Comparison of ENCODE assay signal across 9 mouse cellular contexts in genomic region chr4:43983181-43983580, GRCm38 (mm10). TPM values are rescaled to one million over a fixed set of nuclear protein-coding genes. Genes with fewer than 3 reads are reported as not detected.
DNase-seq lines count a peak whose midpoint lies in the region; ATAC-seq and TF ChIP-seq lines count a peak whose summit lies in the region.
"Had no signal": no experiment of that assay in that cellular context is flagged by ENCODE, and none has a peak within 500 bp of the region (broad histone marks: within the 10 kb centered on the region; RNA-seq: fewer than 3 reads in every experiment).

Ccin (plus strand) TSS chr4:43983483.

- peaks cover 7% of the 10 kb centered on the region for H3K27me3 ChIP-seq in erythroblast, embryonic 14.5 days (ENCODE audit: control insufficient read depth)
- H3K27me3 ChIP-seq in E14TG2a.4 (ENCODE audit: insufficient read depth, low read length): peaks cover 35% of the 10 kb centered on the region
- H3K27me3 ChIP-seq in hindbrain, embryonic 10.5 days (ENCODE audit: insufficient read depth, poor library complexity, severe bottlenecking): peaks cover 38% of the 10 kb centered on the region
- peaks cover 78% of the 10 kb centered on the region for H3K27me3 ChIP-seq in midbrain, embryonic 10.5 days (ENCODE audit: low read depth, poor library complexity, severe bottlenecking)
- no peaks in the 10 kb centered on the region for H3K27me3 ChIP-seq in thymus, adult 2 months (ENCODE audit: control insufficient read depth, insufficient read depth, low read length)

- no peak for ATAC-seq in erythroblast, adult 5-6 weeks (replicated peaks; ENCODE audit: low FRiP score, poor library complexity, severe bottlenecking)

- H3K4me1 ChIP-seq in erythroblast, embryonic 14.5 days (ENCODE audit: control insufficient read depth): peaks cover 14% of the 10 kb centered on the region
- H3K4me1 ChIP-seq in E14TG2a.4 (replicated peaks; ENCODE audit: low read depth, low read length): peaks cover 67% of the 10 kb centered on the region
- H3K4me1 ChIP-seq in hindbrain, embryonic 10.5 days (replicated peaks): peaks cover 21% of the 10 kb centered on the region
- peaks cover 17% of the 10 kb centered on the region for H3K4me1 ChIP-seq in midbrain, embryonic 10.5 days
- H3K4me1 ChIP-seq in thymus, adult 2 months (replicated peaks; ENCODE audit: control insufficient read depth, insufficient read depth, low read length): peaks cover 3% of the 10 kb centered on the region

- peak within 1 kb of the TSS; percentile 57 for H3K4me3 ChIP-seq in erythroblast, embryonic 14.5 days (replicated peaks)
- H3K4me3 ChIP-seq in E14TG2a.4 (replicated peaks; ENCODE audit: low read length): peak within 1 kb of the TSS; percentile 52
- H3K4me3 ChIP-seq in hindbrain, embryonic 10.5 days: peak within 1 kb of the TSS; percentile 51
- H3K4me3 ChIP-seq in midbrain, embryonic 10.5 days: peak within 1 kb of the TSS; percentile 48
- H3K4me3 ChIP-seq in thymus, adult 2 months (ENCODE audit: control insufficient read depth, insufficient read depth, low read length): no peak within 1 kb of the TSS

- peak within 1 kb of the TSS; percentile 92 for H3K27ac ChIP-seq in hindbrain, embryonic 10.5 days
- peak within 1 kb of the TSS; percentile 84 for H3K27ac ChIP-seq in midbrain, embryonic 10.5 days (replicated peaks)
- no peak within 1 kb of the TSS for H3K27ac ChIP-seq in thymus, adult 2 months (ENCODE audit: control insufficient read depth, insufficient read depth, low read length)

- TF ChIP-seq CTCF in E14TG2a.4 (conservative IDR thresholded peaks at IDR 0.05; ENCODE audit: low read length): no peak
- no peak for TF ChIP-seq CTCF in thymus, adult 2 months (IDR thresholded peaks at IDR 0.05; ENCODE audit: borderline replicate concordance, control insufficient read depth, extremely low read depth, insufficient read depth, low read length, poor library complexity)

- no peaks in the 10 kb centered on the region for H3K9me3 ChIP-seq in erythroblast, embryonic 14.5 days (ENCODE audit: control insufficient read depth, low read length)
- no peaks in the 10 kb centered on the region for H3K9me3 ChIP-seq in E14TG2a.4 (ENCODE audit: low read length)
- H3K9me3 ChIP-seq in hindbrain, embryonic 10.5 days: no peaks in the 10 kb centered on the region
- no peaks in the 10 kb centered on the region for H3K9me3 ChIP-seq in midbrain, embryonic 10.5 days (replicated peaks)

- peaks cover 18% of the 10 kb centered on the region for H3K36me3 ChIP-seq in erythroblast, embryonic 14.5 days (ENCODE audit: control insufficient read depth)
- H3K36me3 ChIP-seq in E14TG2a.4 (ENCODE audit: insufficient read depth, low read length): peaks cover 10% of the 10 kb centered on the region; the same call in 1 of the 2 replicates
- no peaks in the 10 kb centered on the region for H3K36me3 ChIP-seq in hindbrain, embryonic 10.5 days
- H3K36me3 ChIP-seq in midbrain, embryonic 10.5 days: no peaks in the 10 kb centered on the region
- no peaks in the 10 kb centered on the region for H3K36me3 ChIP-seq in thymus, adult 2 months (ENCODE audit: control insufficient read depth, insufficient read depth, low read length)

- TF ChIP-seq POLR2A in thymus, adult 2 months (IDR thresholded peaks at IDR 0.05; ENCODE audit: control insufficient read depth, extremely low read depth, insufficient read depth, low read length, poor library complexity): no peak

- WGBS in hindbrain, embryonic 10.5 days: 80% methylated on average over 11 of the region's 11 CpGs
- WGBS in midbrain, embryonic 10.5 days: 86% methylated on average over 11 of the region's 11 CpGs
- WGBS in thymus, adult 2 months: 95% methylated on average over 11 of the region's 11 CpGs

- no peak for DNase-seq in hindbrain, embryonic 10.5 days (ENCODE audit: low spot score)
- no peak for DNase-seq in midbrain, embryonic 10.5 days (ENCODE audit: low spot score)
- no peak for DNase-seq in thymus, adult 2 months
- no peak for DNase-seq in adrenal gland, postnatal 36 days
- DNase-seq in lung, postnatal 36 days: no peak

RNA-seq across cellular contexts. Expression of gene Ccin, which starts in this region (rescaled TPM):
- polyA plus RNA-seq in erythroblast, embryonic 14.5 days (2012): not detected in 2 replicates
- total RNA-seq in erythroblast, adult 5-6 weeks (2015; ENCODE audit: low replicate concordance): not detected in 2 replicates
- not detected in 2 replicates for total RNA-seq in erythroblast, adult 5-6 weeks (2017; ENCODE audit: low replicate concordance)
- not detected in 2 replicates for polyA plus RNA-seq in hindbrain, embryonic 10.5 days (2016; fragmentation: Nextera tagmentation; extraction: Ambion mirVana)
- not detected in 2 replicates for polyA plus RNA-seq in midbrain, embryonic 10.5 days (2016; fragmentation: Nextera tagmentation; extraction: Ambion mirVana)
- 0.11 and 0.32 TPM in 2 replicates for polyA plus RNA-seq in thymus, adult 2 months (2012; rRNA removed)
- not detected for total RNA-seq in adrenal gland, postnatal 36 days (2021)
- total RNA-seq: megakaryocyte-erythroid progenitor cell, adult 5-6 weeks had no signal
